Mouse (Mus musculus) kidney, adult 2 months (tissue): ENCODE measurements at regions not wholly inside any gene's neighbourhood (a gene's known extent, or its start where the extent isn't known, plus 50 kb on each side); places are given as distances from the start of the nearest gene placed in this dataset.
A peak's percentile ranks its signal among the peaks of the same experiment; 100 is the strongest.

Source experiments
- CTCF ChIP-seq: fragments of 200-500 bp; conservative IDR thresholded peaks from 2 replicates; pipeline ENCODE4 v1.5.1; 2011; ENCODE audit warnings: low read depth, mild to moderate bottlenecking, control low read depth, low read length, moderate library complexity, mixed read lengths; ENCODE audit not compliant: insufficient read depth, insufficient read length
- POLR2A ChIP-seq: fragments of 200-500 bp; IDR thresholded peaks from one replicate; pipeline ENCODE4 v1.6.1; 2011; ENCODE audit warnings: low read depth, low read length, control low read depth

DNA sequence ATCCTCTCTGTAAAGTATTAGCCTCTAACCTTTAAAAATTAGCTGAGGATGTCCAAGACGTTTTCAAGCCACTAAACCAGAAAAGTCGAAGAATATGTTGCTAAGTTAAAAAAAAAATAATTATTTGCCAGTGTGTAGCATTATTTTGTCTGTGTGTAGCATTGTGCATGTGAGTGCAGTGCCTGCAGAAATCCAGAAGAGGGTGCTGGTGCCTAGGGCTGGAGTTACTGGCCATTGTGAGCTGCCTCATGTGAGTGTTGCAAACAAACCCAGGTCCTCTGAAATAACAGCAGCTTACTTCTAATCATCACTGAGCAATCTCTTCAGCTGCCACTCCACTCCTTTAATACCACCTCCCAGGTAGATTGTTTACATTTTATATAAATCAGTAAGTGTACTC lies 345.0 kb downstream of the Ttll7 start:
- TF ChIP-seq CTCF (peak; percentile 49; the same call in 1 of the 2 replicates), POLR2A (no peak)
